Mouse (Mus musculus) lung, postnatal 0 days (tissue): Measurements from ENCODE around the gene Clcn7.

Source experiments
- CTCF ChIP-seq: IDR thresholded peaks from 2 replicates; pipeline ENCODE4 v1.5.1; 2016; ENCODE audit warnings: antibody characterized with exemption, mild to moderate bottlenecking
- EP300 ChIP-seq: IDR thresholded peaks from 2 replicates; pipeline ENCODE4 v1.6.1; 2016; ENCODE audit warnings: antibody characterized with exemption, mild to moderate bottlenecking, control low read depth

GRCm38 (mm10) chr17:25096221-25096620 lies 37.0 kb upstream of the Clcn7 start:
- TF ChIP-seq EP300: no peak
- no peak for TF ChIP-seq CTCF
